Mouse (Mus musculus) layer of hippocampus, adult 9-10 months (tissue): ENCODE measurements around the gene Nap1l2.
"Not testable (repeated sequence)": the region's sequence is repeated elsewhere in the genome, so short reads cannot be mapped to it uniquely, and the experiment has no call there.

Experiments
- DNase-seq: peaks from one replicate; pipeline ENCODE4 v3.0.0; 2022; ENCODE audit warnings: low spot score

Gene Nap1l2

GRCm38 (mm10) chrX:103186431-103186786, at the start of gene Nap1l2:
Gene Nap1l2 (minus strand): TSS chrX:103186640.
- peak; percentile 38 for DNase-seq

GRCm38 (mm10) chrX:103215251-103215650, 28.8 kb upstream of the Nap1l2 start:
- no peak for DNase-seq

GRCm38 (mm10) chrX:103186829-103187228, 389 bp upstream of the Nap1l2 start:
- no peak for DNase-seq

GRCm38 (mm10) chrX:103185781-103186430, 534 bp downstream of the Nap1l2 start:
- no peak for DNase-seq

- DNase-seq: no peak
Measured at GRCm38 (mm10) chrX:103183536-103183935, 2.9 kb downstream of the Nap1l2 start.

GRCm38 (mm10) chrX:103179771-103180558, 6.5 kb downstream of the Nap1l2 start:
- no peak for DNase-seq

- not testable (repeated sequence) for DNase-seq
Measured at GRCm38 (mm10) chrX:103164948-103165605, 21.4 kb downstream of the Nap1l2 start.

- no peak for DNase-seq
Measured at GRCm38 (mm10) chrX:103156134-103156533, 30.3 kb downstream of the Nap1l2 start.

- no peak for DNase-seq
Measured at GRCm38 (mm10) chrX:103138549-103138948, 47.9 kb downstream of the Nap1l2 start.
